Mouse (Mus musculus) intestine, embryonic 16.5 days (tissue): Measurements from ENCODE around the gene Cbarp. TPM values are rescaled to one million over a fixed set of nuclear protein-coding genes. Genes with fewer than 3 reads are reported as not detected.

ENCODE experiments used
- ATAC-seq: fragments of 200-750 bp; cut with Nextera tagmentation; 2 replicates; pipeline ENCODE4 v1.8.0; 2017; ENCODE audit warnings: moderate TSS enrichment, moderate library complexity
- H3K27ac ChIP-seq: fragments of 300-500 bp; sonication (generic); 2 replicates; pipeline ENCODE4 v1.5.1; 2014; ENCODE audit warnings: mild to moderate bottlenecking, low read length
- H3K27me3 ChIP-seq: fragments of 300-500 bp; sonication (generic); replicated peaks from 2 replicates; pipeline ENCODE4 v1.6.1; 2014; ENCODE audit warnings: low read length, control low read depth, mixed read lengths; ENCODE audit not compliant: control insufficient read depth, insufficient read depth
- H3K36me3 ChIP-seq: fragments of 300-500 bp; sonication (generic); 2 replicates; pipeline ENCODE4 v1.6.1; 2014; ENCODE audit warnings: low read length, control low read depth; ENCODE audit not compliant: control insufficient read depth, insufficient read depth
- H3K4me1 ChIP-seq: fragments of 300-500 bp; sonication (generic); 2 replicates; pipeline ENCODE4 v1.6.1; 2014; ENCODE audit warnings: low read length, control low read depth, mixed read lengths; ENCODE audit not compliant: control insufficient read depth, insufficient read depth
- H3K4me2 ChIP-seq: fragments of 300-500 bp; sonication (generic); 2 replicates; pipeline ENCODE4 v1.6.1; 2014; ENCODE audit warnings: low read depth, low read length, control low read depth
- H3K4me3 ChIP-seq: fragments of 300-500 bp; sonication (generic); 2 replicates; pipeline ENCODE4 v1.5.1; 2014; ENCODE audit warnings: mild to moderate bottlenecking, low read length
- H3K9ac ChIP-seq: fragments of 300-500 bp; sonication (generic); 2 replicates; pipeline ENCODE4 v1.6.1; 2014; ENCODE audit warnings: low read depth, low read length
- H3K9me3 ChIP-seq: fragments of 300-500 bp; sonication (generic); 2 replicates; pipeline ENCODE4 v1.6.1; 2016; ENCODE audit warnings: low read length, control low read depth; ENCODE audit not compliant: control insufficient read depth
- WGBS: fragments of 180-500 bp; shearing (Covaris S2); extraction: QIAGEN DNeasy Blood & Tissue Kit; methylation state at CpG from one replicate; pipeline ENCODE4 v1.1.7; 2014; 5-methylcytosine and 5-hydroxymethylcytosine counted together
- polyA plus RNA-seq: library from polyadenylated mRNA; unstranded; fragments of >200 nt; fragmentation: Nextera tagmentation; extraction: Ambion mirVana; gene quantifications from 2 replicates; pipeline ENCODE4 v1.2.1, GENCODE M21; 2015

The Cbarp gene
- polyA plus RNA-seq, 1 experiment from 2014 or later = 5.1 TPM

DNA sequence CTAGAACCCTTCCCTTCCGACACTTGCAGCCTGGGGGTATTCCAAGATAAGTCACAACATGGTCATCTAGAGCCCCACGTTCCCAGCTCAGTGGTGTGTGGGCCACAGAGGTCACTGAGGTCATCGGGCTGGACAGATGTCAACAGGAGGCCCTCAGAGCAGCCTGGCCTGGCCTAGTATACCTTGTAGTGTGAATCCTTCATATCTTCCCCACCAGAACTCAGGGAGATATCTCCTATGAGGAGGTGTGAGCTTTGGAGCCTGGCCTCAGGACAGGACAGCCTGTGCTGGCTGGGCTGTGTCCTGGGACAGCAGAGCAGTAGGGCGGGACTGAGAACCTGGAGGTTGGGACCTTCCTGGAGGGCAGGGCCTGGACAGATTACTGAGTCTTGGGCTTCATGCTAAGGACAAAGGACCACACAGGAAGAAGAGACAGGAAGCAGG is 6.0 kb upstream of the Cbarp start:
- ATAC-seq = no peak
- H3K9me3 ChIP-seq = no peaks in the 10 kb centered on the region
- WGBS = 67% methylated on average over 4 of the region's 4 CpGs
- peak overlapping the region; percentile 100 for H3K27ac ChIP-seq
- peak overlapping the region; percentile 87 for H3K9ac ChIP-seq
- H3K4me1 ChIP-seq = peaks cover 51% of the 10 kb centered on the region
- peak overlapping the region; percentile 96 for H3K4me3 ChIP-seq
- peak overlapping the region; percentile 56; the same call in 1 of the 2 replicates for H3K4me2 ChIP-seq
- H3K36me3 ChIP-seq = peaks cover 19% of the 10 kb centered on the region
- H3K27me3 ChIP-seq = no peaks in the 10 kb centered on the region

DNA sequence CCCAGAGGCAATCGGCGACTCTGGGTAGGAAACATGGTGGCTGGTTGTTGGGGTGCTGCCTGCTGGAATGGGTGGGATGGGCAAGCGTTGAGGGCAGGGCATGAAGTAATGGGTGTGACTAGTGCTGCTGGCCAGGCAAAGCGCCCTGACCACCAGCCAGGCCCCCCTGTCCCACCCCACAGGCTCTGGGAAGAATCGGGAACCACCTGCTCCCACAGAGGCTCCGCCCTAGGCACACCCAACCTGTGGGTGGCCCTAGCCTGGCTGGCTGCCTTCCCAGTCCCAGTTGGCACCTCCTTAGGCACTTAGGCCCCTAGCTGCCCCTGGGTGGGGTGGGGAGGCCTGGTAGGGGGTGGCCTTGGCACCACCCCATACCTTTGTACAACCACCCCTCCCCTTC is 5.3 kb upstream of the Cbarp start:
- WGBS = 73% methylated on average over 6 of the region's 6 CpGs
- H3K4me2 ChIP-seq = peak overlapping the region; percentile 56; the same call in 1 of the 2 replicates
- peak overlapping the region; percentile 100 for H3K27ac ChIP-seq
- no peaks in the 10 kb centered on the region for H3K27me3 ChIP-seq
- H3K36me3 ChIP-seq = peaks cover 19% of the 10 kb centered on the region
- peak overlapping the region; percentile 87 for H3K9ac ChIP-seq
- ATAC-seq = no peak
- H3K4me1 ChIP-seq = peaks cover 50% of the 10 kb centered on the region
- H3K9me3 ChIP-seq = no peaks in the 10 kb centered on the region
- H3K4me3 ChIP-seq = peak overlapping the region; percentile 11; the same call in 1 of the 2 replicates

DNA sequence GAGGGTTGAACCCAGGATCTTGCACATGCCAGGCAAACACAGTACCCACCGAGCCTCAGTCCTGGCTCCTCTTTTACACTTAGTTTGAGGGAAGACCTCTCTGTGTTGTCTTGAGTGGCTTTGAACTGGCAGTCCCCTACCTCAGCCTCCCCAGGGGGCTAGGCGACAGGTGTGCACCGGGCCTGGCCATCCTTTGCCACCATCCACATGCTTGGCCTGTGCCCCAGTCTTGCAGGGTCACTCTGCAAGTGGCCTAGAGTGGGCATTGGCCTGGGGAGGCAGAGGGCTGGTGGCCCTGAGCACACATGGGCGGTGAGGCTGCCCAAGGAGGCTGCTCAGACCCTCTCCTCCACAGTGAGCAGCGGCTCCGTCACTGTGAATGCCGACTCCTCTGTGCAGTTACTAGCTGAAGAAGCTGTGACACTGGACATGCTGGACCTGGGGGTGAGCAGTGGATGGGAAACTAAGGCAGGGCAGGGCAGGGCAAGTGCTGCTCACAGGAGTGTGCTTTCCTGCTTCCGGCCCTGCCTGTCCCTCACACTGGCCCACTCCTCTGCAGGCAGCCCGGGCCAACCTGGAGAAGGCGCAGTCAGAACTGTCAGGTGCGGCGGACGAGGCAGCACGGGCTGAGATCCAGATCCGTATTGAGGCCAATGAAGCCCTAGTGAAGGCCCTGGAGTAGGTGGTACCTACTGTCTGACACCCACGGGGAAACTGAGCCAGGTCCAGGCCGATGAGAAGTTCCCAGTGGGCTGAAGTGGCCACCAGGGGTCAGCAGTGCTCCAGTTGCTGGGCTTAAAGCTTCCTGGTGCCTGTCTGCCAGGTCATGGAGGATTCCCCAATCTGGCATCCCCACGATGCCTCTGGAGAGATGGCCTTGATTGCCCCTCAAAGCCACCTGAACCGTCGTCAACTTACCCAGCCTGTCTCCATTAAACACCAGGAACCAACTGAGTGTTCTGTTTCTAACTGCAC is 4.5 kb upstream of the Cbarp start:
- Histone ChIP-seq H3K4me1 (peaks cover 56% of the 10 kb centered on the region), H3K9ac (peak overlapping the region; percentile 87; the same call in 1 of the 2 replicates), H3K4me2 (peak overlapping the region; percentile 56; the same call in 1 of the 2 replicates), H3K27ac (peak overlapping the region; percentile 100), H3K9me3 (no peaks in the 10 kb centered on the region), H3K36me3 (peaks cover 18% of the 10 kb centered on the region), H3K4me3 (0 out of 2 replicates have a peak overlapping the region, but pooled peaks have one; percentile 11), H3K27me3 (no peaks in the 10 kb centered on the region)
- 72% methylated on average over 20 of the region's 20 CpGs for WGBS
- ATAC-seq = no peak

DNA sequence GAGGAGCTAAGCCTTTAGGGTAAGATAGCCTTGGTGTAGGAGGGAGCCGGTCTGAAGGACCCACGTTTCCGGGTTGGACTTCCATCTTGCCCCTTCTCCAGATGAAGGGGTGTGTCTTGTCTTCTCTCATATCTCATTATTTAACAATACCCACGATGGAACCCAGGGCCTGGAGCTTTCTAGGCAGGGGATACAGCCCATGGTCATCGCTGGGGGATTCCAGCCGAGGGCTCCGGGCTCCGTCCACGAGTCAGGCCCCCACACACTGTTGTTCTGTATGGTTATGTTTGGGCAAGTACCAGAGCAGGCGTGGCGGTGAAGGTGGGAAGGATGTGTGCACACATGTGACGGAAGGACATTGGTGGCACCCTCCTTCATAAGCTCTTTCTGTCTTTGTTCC is 3.5 kb upstream of the Cbarp start:
- H3K4me2 ChIP-seq = no peak overlapping the region
- no peaks in the 10 kb centered on the region for H3K27me3 ChIP-seq
- ATAC-seq = no peak
- no peak overlapping the region for H3K4me3 ChIP-seq
- peaks cover 15% of the 10 kb centered on the region; the same call in 1 of the 2 replicates for H3K36me3 ChIP-seq
- 91% methylated on average over 12 of the region's 12 CpGs for WGBS
- 0 out of 2 replicates have a peak overlapping the region, but pooled peaks have one; percentile 33 for H3K27ac ChIP-seq
- peaks cover 63% of the 10 kb centered on the region for H3K4me1 ChIP-seq
- H3K9ac ChIP-seq = no peak overlapping the region
- H3K9me3 ChIP-seq = no peaks in the 10 kb centered on the region

DNA sequence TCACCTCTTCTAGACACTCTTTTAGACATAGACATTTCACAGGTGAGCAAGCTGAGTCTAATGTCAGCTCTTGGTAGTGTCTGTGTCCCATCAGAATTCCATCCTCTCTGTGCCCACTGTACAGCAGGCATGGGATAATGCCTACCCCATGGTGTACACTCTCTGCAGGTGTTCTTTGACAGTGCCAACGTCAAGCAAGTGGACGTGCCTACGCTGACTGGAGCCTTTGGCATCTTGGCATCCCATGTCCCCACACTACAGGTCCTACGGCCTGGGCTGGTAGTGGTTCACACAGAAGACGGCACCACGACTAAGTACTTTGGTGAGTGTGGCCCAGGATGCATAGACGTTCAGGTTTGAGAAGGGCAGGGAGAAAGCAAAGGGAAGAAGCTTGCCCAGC is 3.0 kb upstream of the Cbarp start:
- peaks cover 64% of the 10 kb centered on the region for H3K4me1 ChIP-seq
- no peaks in the 10 kb centered on the region for H3K9me3 ChIP-seq
- H3K9ac ChIP-seq = no peak overlapping the region
- no peaks in the 10 kb centered on the region for H3K27me3 ChIP-seq
- WGBS = 93% methylated on average over 7 of the region's 7 CpGs
- H3K36me3 ChIP-seq = peaks cover 15% of the 10 kb centered on the region; the same call in 1 of the 2 replicates
- H3K4me3 ChIP-seq = 0 out of 2 replicates have a peak overlapping the region, but pooled peaks have one; percentile 0
- H3K27ac ChIP-seq = no peak overlapping the region
- no peak for ATAC-seq
- H3K4me2 ChIP-seq = peak overlapping the region; percentile 87; the same call in 1 of the 2 replicates

DNA sequence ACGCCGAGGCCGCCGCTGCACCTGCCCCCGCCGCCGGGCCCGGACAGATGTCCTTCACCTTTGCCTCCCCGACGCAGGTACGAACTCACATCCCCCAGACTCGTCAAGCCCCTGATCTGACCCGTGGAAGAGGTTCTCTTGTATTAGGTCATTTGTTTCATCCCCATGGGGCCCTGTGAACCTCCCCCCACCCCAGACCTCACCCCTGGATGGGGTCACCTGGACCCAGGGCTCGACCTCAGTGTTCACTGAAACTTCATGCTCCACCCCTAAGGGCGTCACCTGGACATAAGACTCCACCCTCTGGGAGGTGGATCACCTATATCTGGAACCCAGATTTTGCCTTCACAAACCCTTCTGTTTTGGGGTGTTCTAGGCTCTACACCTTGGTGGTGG is 1.9 kb upstream of the Cbarp start:
- Histone ChIP-seq H3K9me3 (no peaks in the 10 kb centered on the region), H3K4me3 (peak overlapping the region; percentile 67), H3K27me3 (0 out of 2 replicates have a peak, but pooled peaks cover 5% of the 10 kb centered on the region), H3K4me2 (peak overlapping the region; percentile 87), H3K36me3 (peaks cover 15% of the 10 kb centered on the region; the same call in 1 of the 2 replicates), H3K4me1 (peaks cover 71% of the 10 kb centered on the region), H3K27ac (peak overlapping the region; percentile 90), H3K9ac (peak overlapping the region; percentile 88)
- peak; percentile 16 for ATAC-seq
- WGBS = under 1% methylated on average over 15 of the region's 15 CpGs

DNA sequence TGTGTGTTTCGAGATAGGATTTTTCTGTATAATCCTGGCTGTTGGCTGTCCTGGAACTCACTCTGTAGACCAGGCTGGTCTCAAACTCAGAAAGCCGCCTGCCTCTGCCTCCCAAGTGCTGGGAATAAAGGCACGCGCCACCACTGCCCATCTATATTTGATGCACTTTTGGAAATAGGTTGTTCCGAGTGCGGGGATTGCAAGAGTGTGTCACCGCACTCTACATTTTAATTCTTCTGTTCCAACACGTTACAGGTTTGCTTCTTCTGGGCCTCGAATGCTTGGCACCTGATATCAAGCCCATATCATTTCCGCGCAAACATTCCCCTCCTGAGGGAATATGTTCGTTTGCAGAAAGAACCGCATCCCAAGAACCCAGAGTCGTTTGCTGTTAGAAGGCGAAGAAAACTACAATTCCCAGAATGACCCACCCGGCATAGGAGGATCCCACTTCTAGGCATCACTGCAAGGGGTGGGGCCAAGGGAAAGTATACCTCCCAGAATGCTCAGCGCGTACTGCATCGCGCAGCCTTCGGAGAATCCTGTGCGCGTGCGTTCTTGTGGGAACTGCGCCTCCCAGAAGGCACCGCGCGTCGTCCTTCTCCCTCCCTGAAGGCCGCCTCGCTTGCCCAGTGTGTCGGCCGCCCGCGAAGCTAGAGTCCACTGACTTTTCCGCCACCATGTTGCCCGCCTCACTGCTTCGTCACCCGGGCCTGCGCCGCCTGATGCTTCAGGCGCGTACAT is 1.3 kb upstream of the Cbarp start:
- H3K4me2 ChIP-seq = peak overlapping the region; percentile 87
- WGBS = under 1% methylated on average over 43 of the region's 43 CpGs
- peaks cover 70% of the 10 kb centered on the region for H3K4me1 ChIP-seq
- H3K27ac ChIP-seq = peak overlapping the region; percentile 90
- H3K4me3 ChIP-seq = peak overlapping the region; percentile 67
- H3K9ac ChIP-seq = peak overlapping the region; percentile 88
- peaks cover 7% of the 10 kb centered on the region; the same call in 1 of the 2 replicates for H3K27me3 ChIP-seq
- H3K9me3 ChIP-seq = no peaks in the 10 kb centered on the region
- H3K36me3 ChIP-seq = peaks cover 15% of the 10 kb centered on the region; the same call in 1 of the 2 replicates
- peak; percentile 79 for ATAC-seq

DNA sequence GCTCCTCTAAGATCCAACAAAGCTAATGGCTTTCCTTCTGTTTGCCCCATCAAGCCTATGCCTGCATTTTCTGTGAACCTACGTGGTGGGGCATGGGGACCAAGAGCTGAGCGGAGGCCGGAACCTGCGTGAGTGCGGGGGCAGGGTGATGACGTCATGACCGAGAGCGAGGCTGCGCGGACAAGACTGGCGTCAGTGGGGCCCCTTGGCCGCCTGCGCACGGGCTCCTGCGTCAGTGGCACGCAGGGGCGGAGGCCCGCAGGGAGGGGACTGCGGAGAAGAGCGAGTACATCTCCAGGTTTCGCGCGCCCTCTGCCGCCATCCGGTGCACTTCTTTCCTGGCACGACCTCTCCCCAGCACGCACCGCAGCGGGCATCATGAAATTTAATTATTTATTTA is 608 bp upstream of the Cbarp start:
- Histone ChIP-seq H3K27me3 (peaks cover 12% of the 10 kb centered on the region; the same call in 1 of the 2 replicates), H3K9me3 (no peaks in the 10 kb centered on the region), H3K36me3 (peaks cover 15% of the 10 kb centered on the region; the same call in 1 of the 2 replicates), H3K4me1 (peaks cover 68% of the 10 kb centered on the region), H3K4me3 (peak overlapping the region; percentile 67), H3K9ac (peak overlapping the region; percentile 67), H3K4me2 (peak overlapping the region; percentile 72), H3K27ac (peak overlapping the region; percentile 80)
- peak; percentile 66 for ATAC-seq
- WGBS = under 1% methylated on average over 29 of the region's 29 CpGs
